ENCODE assay signal across 9 mouse cellular contexts in the genomic region with DNA sequence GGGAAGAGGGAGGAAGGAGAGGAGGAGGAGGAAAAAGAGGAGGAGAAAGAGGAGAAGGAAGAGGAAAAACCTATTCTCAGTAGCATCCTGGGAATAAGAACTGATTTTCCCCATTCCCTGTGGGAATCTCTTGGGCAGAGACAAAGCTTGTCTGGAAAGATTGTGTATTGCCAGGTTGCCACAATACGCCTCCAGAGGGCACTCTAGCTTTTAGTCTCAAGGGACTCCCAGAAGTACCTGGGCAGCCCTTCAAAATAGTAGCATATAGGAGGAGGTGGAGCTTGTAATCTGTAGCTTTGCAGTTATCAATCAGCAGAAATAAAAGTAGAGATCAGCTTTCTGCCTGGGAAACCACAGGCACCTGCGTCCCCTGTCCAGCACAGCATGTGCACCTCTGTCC.
DNase-seq lines count a peak whose midpoint lies in the region; ATAC-seq and TF ChIP-seq lines count a peak whose summit lies in the region.
"Had no signal": no experiment of that assay in that cellular context is flagged by ENCODE, and none has a peak within 500 bp of the region (broad histone marks: within the 10 kb centered on the region; RNA-seq: fewer than 3 reads in every experiment).

No protein-coding gene starts in this region.

- DNase-seq in frontal cortex, postnatal 14 days (ENCODE audit: low spot score in 2 of 2): no peak
- DNase-seq in ovary, postnatal 14 days (ENCODE audit: low spot score): peak; percentile 13
- no peak for DNase-seq in ovary, postnatal 10 days (ENCODE audit: low spot score)
- peak; percentile 54 to 55 for DNase-seq in cerebellum, postnatal 36 days
- peak; percentile 10 to 56 for DNase-seq in layer of hippocampus, adult 2 months (ENCODE audit: low spot score in 2 of 2)
- peak; percentile 37 to 50 for DNase-seq in right cerebral cortex, postnatal 10 days (ENCODE audit: low spot score in 2 of 2)
- no peak for DNase-seq in thymus, adult 18-20 months

- no peak overlapping the region for H3K27ac ChIP-seq in layer of hippocampus, adult 2 months
- H3K27ac ChIP-seq: macrophage had no signal

- TF ChIP-seq CTCF in layer of hippocampus, adult 2 months (conservative IDR thresholded peaks at IDR 0.05): peak; percentile 77

- ATAC-seq in frontal cortex, adult (ENCODE audit: low TSS enrichment): 0 out of 2 replicates have a peak, but pooled peaks have one; percentile 44

- no peak overlapping the region for H3K4me3 ChIP-seq in layer of hippocampus, adult 2 months

Comparison
In these comparisons a context has a peak if more than half of its experiments do, and no peak if none do; other contexts are left out.
1. DNase-seq: peak in ovary, postnatal 14 days (single experiment), cerebellum, postnatal 36 days (2 of 2), layer of hippocampus, adult 2 months (2 of 2) and right cerebral cortex, postnatal 10 days (2 of 2); none in frontal cortex, postnatal 14 days (0 of 2), ovary, postnatal 10 days (single experiment) and thymus, adult 18-20 months (0 of 2).